Mouse (Mus musculus): ENCODE measurements around the gene Peg3. TPM values are rescaled to one million over a fixed set of nuclear protein-coding genes. Genes with fewer than 3 reads are reported as not detected.
"Not testable (repeated sequence)": the region's sequence is repeated elsewhere in the genome, so short reads cannot be mapped to it uniquely, and the experiment has no call there.

The Peg3 gene
- total RNA-seq (2021): 100 to 1,000 TPM; 201 to 222 TPM

- DNase-seq (ENCODE audit: low spot score in 2 of 2): peak; percentile 79 to 96
- intact Hi-C loops (cut with DNase I): loop anchor here (1.0 kb wide), 1 partner anchor 46 kb away; no protein-coding TSS in a partner anchor
Measured at GRCm38 (mm10) chr7:6730241-6730640, at the start of gene Peg3, which contains the start of gene Usp29. Gene Peg3, minus strand, starts transcription at chr7:6730431. Gene Usp29, plus strand, starts transcription at chr7:6730578.

DNA sequence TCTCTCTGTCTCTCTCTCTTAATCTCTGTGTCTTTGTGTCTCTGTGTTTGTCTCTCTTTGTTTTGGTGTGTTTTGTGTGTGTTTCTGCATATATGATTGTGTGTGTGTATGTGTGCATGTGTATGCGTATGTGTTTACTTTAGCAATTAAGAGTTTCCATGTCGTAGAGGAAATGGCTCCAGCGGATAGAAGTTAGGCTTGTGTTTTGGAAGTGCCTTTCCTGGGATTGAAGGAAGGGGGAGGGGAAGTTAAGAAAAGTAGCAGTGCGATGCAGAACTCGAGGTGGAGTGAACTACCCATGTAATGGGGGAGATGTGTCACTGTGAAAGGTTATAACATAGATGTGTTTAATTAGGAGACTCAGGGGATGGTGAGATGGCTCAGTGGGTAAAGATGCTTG is 48.9 kb upstream of the Peg3 start:
- intact Hi-C loops (cut with DNase I): loop anchor here (5.0 kb wide), 1 partner anchor 138 kb away; no protein-coding TSS in a partner anchor
- DNase-seq (ENCODE audit: low spot score in 2 of 2): no peak

GRCm38 (mm10) chr7:6777689-6778088 is 47.5 kb upstream of the Peg3 start:
- intact Hi-C loops (cut with DNase I): loop anchor here (2.0 to 5.0 kb wide), 3 partner anchors 140 to 399 kb away; no protein-coding TSS in a partner anchor

GRCm38 (mm10) chr7:6777107-6777506 is 46.9 kb upstream of the Peg3 start:
- intact Hi-C loops (cut with DNase I): loop anchor here (2.0 to 5.0 kb wide), 3 partner anchors 140 to 398 kb away; no protein-coding TSS in a partner anchor
- DNase-seq (ENCODE audit: low spot score in 2 of 2): no peak

More at GRCm38 (mm10) chr7:6777689-6778088, 47.5 kb upstream of the Peg3 start:
- DNase-seq (ENCODE audit: low spot score in 2 of 2): no peak

GRCm38 (mm10) chr7:6776314-6777059 is 46.3 kb upstream of the Peg3 start:
- intact Hi-C loops (cut with DNase I): loop anchor here (1.0 to 5.0 kb wide), 4 partner anchors 46 to 398 kb away; partner anchors contain the start of genes Peg3 and Usp29
- DNase-seq (ENCODE audit: low spot score in 2 of 2): peak; percentile 75 to 97

DNA sequence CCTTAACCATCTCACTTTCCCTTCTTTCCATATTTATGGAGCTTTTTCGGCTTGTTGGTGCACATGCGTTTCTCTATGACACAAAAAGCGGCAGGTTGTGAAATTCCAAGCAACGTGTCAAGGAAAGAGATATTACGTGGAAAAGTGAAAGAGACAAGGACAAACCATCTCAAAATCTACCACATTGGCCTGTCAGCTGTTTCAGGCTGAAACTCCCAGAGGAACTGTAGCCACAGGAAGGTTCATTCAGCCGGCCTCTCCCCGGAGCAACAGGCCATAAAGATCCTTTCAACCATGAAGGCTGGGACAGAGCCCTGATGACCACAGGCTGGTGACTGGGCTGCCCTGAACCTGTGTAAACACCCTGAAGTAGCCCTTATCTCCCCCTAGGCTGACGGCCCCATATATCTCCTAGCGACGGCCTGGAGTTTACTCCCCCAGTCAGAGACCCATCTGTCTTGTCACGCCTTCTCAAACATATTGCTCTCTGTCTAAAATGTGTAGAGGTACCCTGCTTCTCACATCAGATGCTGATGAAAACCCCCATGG is 43.7 kb upstream of the Peg3 start:
- intact Hi-C loops (cut with DNase I); DNase-seq (ENCODE audit: low spot score in 2 of 2): not testable (repeated sequence)

DNA sequence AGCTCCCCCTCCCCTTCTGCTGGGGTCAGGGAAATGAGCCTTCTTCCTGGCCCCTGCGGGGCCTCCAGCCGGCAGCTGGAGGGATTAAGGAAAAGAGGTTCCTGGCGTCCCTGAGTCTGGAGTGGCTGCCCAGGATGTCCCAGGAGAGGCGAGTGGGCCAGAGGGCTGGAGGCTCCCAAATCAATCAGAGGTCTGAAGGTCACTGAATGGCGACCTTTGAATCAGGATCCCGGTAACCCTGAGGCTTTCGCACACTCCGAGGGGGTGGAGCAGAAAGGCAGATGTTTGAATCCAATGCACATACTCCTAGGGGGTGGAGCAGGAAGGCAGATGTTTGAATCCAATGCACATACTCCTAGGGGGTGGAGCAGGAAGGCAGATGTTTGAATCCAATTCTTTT is 40.1 kb upstream of the Peg3 start:
- intact Hi-C loops (cut with DNase I): no loop called here
- no peak for DNase-seq (ENCODE audit: low spot score in 2 of 2)

- intact Hi-C loops (cut with DNase I): no loop called here
- DNase-seq (ENCODE audit: low spot score in 2 of 2): peak; percentile 4 to 43
Measured at GRCm38 (mm10) chr7:6765240-6765639, 35.0 kb upstream of the Peg3 start.

- intact Hi-C loops (cut with DNase I): no loop called here
Measured at GRCm38 (mm10) chr7:6760170-6760569, 29.9 kb upstream of the Peg3 start.

GRCm38 (mm10) chr7:6759698-6760097 is 29.5 kb upstream of the Peg3 start:
- intact Hi-C loops (cut with DNase I): no loop called here
- DNase-seq (ENCODE audit: low spot score in 2 of 2): no peak

More at GRCm38 (mm10) chr7:6760170-6760569, 29.9 kb upstream of the Peg3 start:
- no peak for DNase-seq (ENCODE audit: low spot score in 2 of 2)

DNA sequence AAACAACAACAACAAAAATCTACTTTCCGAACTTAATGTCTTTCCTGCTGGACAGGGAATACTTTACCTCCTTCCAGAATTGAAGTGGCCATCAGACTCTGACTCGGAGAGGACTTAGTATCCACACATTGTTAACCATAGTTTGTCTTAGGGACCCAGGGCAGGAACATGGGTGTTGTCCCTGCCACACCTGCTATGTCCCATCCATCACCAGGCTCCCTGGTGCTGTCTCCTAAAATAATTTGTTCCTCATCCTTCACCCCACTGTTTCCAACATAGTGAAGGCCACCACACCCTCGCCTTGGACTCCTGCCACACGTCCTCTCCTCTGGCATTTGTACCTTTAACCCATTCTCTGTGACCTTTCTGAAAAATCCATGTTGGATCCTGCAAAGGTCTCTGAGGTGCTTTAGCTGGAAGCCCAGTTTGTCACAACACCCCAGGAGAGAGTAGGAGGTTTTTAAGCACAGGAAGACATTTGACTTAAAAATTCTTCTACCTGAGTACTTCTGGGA is 26.6 kb upstream of the Peg3 start:
- intact Hi-C loops (cut with DNase I): no loop called here
- DNase-seq (ENCODE audit: low spot score in 2 of 2): no peak

- DNase-seq (ENCODE audit: low spot score in 2 of 2): no peak
- intact Hi-C loops (cut with DNase I): no loop called here
Measured at GRCm38 (mm10) chr7:6753440-6753839, 23.2 kb upstream of the Peg3 start.

GRCm38 (mm10) chr7:6749196-6749595 is 19.0 kb upstream of the Peg3 start:
- intact Hi-C loops (cut with DNase I): no loop called here
- DNase-seq (ENCODE audit: low spot score in 2 of 2): no peak

DNA sequence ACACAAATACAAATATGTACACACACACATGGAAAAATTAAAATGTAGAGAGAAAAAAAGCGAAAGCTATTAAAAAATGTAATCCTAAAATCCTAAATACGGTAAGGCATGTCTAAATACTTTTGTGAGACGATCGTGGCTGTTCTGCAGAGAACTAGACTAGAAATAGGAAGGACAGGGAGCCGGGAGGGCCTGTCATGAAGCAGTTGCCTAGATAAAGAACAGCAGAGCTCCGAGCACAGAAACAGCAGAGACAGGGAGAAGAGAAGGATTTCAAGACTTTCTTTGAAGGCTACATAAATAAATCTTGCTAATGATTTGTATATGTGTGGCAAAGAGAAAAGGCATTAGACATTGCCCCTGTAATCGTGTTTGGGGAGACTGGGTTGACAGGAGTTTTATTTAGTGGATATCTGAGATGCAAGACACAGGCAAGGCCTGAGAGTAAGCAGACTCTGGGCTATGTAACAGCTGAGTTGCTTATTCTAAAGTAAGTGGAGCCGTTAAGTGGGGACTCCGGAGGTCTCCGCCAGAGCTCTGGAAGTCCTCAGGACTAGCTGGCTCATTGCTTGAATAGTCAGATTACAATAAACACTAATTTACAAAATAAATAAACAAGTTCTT is 14.2 kb upstream of the Peg3 start:
- no peak for DNase-seq (ENCODE audit: low spot score in 2 of 2)
- intact Hi-C loops (cut with DNase I): no loop called here

DNA sequence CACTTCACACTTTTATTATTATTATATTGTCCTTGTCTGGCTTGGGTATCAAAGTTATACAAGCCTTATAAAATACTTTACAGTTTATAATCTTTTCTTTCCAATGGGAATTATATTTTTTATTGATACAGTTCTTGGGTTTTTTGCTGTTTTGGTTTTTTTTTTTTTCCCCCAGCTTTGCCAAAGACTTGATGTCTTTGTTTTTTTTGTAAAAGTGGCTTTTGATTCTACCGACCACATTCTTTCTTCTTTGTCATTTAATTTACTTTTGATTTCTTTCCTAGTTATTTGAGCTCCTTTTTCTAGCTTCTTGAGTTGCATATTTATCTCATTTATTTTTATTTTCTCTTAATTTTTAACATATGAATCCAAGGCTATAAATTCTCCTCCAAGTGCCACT is 5.8 kb upstream of the Peg3 start:
- no peak for DNase-seq (ENCODE audit: low spot score in 2 of 2)
- intact Hi-C loops (cut with DNase I): no loop called here

DNA sequence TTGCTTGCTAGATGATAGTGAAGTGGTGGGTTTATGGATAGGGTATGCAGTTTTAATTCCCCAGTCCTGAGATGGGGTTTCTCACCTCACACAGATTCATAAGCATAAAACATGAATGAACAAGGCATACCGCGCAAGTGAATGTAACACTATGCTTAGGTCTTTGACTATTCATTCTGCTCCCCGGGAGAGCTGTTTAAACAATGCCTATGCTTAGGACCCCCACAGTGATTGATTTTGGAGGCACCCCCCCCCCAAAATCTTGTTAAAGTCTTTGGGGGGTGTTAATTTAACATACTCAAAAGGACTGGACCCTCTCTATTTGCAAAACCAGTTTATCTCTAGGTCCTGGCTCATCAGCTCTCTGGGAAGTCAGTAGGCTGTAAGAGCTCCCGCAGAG is 1.7 kb upstream of the Peg3 start:
- intact Hi-C loops (cut with DNase I): no loop called here
- DNase-seq (ENCODE audit: low spot score in 2 of 2): no peak

DNA sequence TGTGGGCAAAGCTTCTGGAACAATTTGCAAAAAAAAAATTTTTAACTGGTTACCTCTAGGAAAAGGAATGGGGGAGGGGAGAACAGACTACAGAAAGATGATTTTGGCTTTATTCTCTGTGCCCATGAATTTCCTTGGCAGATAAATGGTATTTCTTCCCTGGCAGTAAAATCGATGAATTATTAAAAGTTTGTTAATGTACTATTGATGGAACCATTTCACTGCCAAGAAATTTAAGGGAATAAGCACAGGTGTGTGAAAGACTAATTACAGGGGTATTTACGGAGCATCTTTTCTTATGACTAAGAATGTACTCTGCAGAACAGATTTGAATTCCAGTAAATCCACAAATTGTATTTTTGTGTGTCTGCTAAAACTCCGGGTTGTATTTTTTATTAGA is 1.1 kb upstream of the Peg3 start:
- intact Hi-C loops (cut with DNase I): no loop called here
- no peak for DNase-seq (ENCODE audit: low spot score in 2 of 2)

GRCm38 (mm10) chr7:6730801-6731200 is 570 bp upstream of the Peg3 start:
- DNase-seq (ENCODE audit: low spot score in 2 of 2): peak; percentile 16 to 23

GRCm38 (mm10) chr7:6729061-6729817 is 992 bp downstream of the Peg3 start:
- peak; percentile 89 to 97 for DNase-seq (ENCODE audit: low spot score in 2 of 2)
- intact Hi-C loops (cut with DNase I): loop anchor here (2.0 kb wide), 1 partner anchor 190 kb away; no protein-coding TSS in a partner anchor

More at GRCm38 (mm10) chr7:6730801-6731200, 570 bp upstream of the Peg3 start:
- intact Hi-C loops (cut with DNase I): loop anchor here (1.0 kb wide), 1 partner anchor 46 kb away; no protein-coding TSS in a partner anchor
